Mouse (Mus musculus) telencephalon, adult 2 months (tissue): Measurements from ENCODE around the gene Arhgdia.
A peak's percentile ranks its signal among the peaks of the same experiment; 100 is the strongest.
"Not testable (repeated sequence)": the region's sequence is repeated elsewhere in the genome, so short reads cannot be mapped to it uniquely, and the experiment has no call there.

Experiments
- DNase-seq: peaks from one replicate; pipeline ENCODE4 v3.0.0-alpha.2; 2011; ENCODE audit warnings: low read depth, low spot score

The Arhgdia gene

DNA sequence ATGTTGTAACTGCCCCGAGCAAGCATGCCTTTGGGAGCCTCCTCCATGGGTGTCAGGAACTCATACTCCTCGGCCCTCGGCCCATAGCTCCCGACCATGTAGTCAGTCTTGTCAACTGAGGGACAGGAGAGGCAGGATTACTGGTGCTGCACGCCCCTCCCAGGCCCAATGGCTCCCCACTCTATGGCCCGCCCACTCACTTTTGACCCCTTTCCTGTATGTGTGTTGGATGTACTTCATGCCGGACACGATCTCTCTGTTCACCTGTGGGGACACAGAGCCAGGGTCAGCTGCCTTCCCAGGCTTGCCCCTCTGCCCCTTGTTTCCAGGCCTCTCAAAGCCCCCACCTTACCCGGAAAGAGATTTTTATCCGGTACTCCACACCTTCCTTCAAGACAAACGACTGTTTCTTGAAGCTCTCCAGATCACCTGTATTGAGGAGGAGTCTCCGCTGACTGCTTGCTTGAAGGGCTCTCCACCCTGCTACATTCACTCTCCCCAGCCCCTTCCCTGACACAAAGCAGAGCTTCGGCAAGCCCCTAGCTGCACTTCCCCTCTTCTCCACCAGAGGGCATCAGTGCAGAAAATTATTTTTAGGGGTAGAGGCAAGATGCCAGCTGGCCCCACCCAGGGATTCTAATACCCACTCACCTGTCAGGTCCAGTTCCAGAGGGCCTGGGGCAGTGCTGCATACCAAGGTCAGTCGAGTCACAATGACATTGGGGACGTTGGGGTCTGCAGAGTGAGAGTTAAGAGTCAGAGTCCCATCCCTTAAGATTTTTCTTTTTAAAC, 1.9 kb downstream of the Arhgdia start:
- DNase-seq: no peak

DNA sequence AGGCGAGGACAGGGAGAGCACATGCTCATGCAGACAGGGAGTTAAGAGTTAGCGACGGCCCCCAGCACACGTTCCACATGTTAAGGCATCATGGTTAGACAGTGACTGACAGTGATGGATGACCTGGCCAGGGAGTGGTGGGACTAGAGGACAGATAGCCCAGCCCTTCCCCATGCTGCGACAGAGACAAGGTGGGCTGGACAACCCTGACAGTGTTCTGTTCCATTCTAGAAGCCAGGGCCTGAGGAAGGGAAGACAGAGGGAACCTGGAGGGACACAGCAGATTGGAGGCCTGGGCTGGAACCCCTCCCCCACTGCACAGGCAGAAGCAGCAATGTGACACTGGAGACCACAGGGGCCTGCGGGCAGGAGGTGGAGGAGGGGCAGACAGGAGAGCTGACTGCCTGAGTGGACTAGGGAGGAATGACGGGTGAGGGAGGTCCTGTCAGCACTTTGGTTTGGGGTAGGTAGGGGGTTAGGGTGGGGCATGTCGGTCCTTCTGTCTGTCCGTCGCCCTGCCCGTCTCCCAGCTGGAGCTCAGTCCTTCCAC, 2.7 kb downstream of the Arhgdia start:
- no peak for DNase-seq

DNA sequence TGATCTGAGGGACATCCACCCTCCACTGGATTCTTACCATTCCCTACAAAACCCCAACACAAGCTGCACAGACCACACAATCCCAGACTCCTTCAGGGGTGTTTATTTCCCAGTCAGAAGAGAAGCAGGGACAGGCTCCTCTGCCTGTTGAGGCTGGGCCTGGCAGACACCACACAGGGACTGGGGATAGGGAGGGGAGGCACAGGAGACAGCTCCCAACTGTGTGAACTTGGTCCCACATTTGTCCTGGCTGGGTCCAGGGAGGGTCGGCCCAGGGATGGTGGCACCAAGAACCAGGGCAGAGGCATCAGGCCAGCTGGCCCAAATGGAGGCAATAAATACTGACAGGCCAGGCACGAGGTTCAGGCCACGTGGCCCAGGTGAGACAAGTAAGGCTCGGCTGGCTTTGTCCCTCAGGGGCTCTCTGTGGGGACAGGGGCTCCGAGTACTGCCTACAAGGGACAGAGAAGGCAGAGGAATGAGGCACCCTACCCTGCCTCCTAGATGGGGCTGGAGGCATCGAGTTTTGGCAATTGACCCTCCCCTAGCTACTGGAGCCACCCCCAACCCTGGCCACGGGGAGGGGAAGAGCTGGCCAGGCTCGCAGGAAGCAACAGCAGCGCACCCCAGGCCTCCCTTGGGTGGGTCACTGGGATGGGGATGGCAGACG, 3.3 kb downstream of the Arhgdia start:
- DNase-seq: no peak

DNA sequence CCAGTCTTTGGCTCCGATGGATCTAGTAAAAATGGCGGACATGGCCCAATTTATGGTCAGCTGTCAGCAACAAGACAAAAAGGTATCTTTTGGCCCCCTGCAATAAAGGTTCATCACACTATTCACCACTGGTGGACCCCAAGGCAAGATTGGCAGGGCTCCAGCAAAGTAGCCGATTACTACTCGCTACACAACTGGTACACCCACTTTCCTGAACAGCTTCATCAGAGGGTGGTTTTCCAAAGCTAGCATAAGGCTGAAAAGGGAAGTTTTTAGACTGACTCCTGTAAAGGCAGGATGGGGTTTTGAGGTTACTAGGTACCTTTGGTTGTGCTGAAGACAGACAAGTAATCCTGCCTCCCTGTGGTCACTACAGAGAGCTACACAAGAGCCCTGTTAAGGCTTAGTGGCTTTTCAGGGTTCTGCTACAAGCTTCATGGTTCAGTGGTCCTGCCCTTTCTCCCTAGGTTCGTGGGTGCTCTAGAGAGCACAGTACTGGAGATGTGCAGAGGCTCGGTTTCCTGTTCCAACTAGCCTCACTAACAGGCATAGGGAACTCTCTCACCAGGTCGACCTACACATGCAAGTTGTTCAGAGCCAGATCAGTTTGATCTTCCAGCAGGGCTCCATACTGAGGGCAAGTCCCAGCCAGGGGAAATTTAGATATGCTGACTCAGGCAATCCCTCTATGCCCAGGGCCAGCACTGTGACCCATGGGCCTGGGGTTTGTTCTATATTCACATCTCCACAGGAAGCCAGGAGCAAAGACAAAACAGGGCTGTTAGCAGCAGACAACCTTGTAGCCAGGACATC, 4.0 kb downstream of the Arhgdia start:
- no peak for DNase-seq

GRCm38 (mm10) chr11:120576365-120576981, 5.0 kb downstream of the Arhgdia start:
- DNase-seq: no peak

GRCm38 (mm10) chr11:120575940-120576339, 5.5 kb downstream of the Arhgdia start:
- DNase-seq: no peak

GRCm38 (mm10) chr11:120575046-120575445, 6.4 kb downstream of the Arhgdia start:
- no peak for DNase-seq

DNA sequence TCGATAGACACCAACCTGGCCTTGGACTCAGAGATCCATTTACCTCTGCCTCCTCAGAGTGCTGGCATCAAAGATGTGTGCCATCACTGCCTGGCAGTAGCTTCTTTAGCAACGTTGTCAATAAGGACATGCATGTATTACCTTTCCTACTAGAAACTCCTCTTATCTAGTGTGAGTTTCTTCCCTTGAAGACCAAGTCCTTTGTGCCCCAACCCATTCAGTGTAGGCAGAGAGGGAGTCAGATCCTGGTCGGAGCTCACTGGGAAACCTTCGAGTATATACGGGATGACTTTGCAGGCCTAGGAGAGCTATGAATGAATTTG, 7.2 kb downstream of the Arhgdia start:
- DNase-seq: no peak

DNA sequence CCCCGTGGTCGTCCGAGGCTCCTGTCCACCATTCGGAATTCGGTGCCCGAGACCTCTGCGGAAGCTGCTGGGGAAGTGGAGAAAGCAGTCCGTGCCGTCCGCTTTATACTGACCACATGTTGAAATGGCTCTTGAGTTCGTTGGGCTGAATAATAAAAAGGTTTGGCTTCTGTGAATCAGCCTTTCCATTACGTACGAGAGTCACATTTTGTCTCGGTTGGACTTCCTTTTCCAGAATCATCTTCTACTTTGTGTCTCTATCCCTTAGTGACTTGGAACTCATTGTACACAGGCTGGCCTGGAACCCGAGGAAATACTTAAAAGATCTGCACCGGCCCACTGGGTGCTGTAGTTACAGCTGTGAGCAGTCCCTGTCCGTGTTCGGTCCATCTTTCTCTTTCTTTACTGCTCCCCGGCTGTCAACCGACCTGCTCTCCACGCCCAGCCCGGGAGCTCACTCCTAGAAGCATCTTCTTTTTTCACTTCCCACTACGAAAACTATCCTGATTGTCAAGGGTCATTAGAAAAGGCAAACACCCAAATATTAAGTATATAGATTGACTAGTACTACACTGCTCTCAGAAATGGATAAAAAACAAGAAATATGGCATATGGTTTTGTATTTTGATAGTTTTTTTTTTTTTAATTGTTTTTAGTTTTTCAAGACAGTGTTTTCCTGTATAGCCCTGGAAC, 7.7 kb downstream of the Arhgdia start:
- DNase-seq: no peak

- peak; percentile 99 for DNase-seq
Observed at GRCm38 (mm10) chr11:120572752-120573584, 8.5 kb downstream of the Arhgdia start, which contains the start of gene P4hb. P4hb (minus strand) TSS chr11:120573253.

DNA sequence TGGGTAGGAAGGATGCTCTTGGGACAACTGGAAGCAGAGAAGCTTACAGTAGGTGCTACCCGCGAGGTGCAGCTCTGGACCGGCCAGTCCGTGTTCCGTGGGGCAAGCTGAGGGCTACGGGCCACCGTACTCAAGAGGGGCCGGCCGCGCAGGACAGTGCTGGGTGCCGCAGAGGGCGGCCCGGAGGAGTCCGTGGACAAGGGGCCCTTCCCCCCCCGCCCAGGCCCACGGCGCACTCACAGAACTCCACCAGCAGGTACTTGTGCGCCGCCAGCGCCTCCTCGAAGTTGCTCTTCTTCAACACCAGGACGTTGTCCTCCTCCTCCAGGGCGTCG, 9.0 kb downstream of the Arhgdia start:
- no peak for DNase-seq

DNA sequence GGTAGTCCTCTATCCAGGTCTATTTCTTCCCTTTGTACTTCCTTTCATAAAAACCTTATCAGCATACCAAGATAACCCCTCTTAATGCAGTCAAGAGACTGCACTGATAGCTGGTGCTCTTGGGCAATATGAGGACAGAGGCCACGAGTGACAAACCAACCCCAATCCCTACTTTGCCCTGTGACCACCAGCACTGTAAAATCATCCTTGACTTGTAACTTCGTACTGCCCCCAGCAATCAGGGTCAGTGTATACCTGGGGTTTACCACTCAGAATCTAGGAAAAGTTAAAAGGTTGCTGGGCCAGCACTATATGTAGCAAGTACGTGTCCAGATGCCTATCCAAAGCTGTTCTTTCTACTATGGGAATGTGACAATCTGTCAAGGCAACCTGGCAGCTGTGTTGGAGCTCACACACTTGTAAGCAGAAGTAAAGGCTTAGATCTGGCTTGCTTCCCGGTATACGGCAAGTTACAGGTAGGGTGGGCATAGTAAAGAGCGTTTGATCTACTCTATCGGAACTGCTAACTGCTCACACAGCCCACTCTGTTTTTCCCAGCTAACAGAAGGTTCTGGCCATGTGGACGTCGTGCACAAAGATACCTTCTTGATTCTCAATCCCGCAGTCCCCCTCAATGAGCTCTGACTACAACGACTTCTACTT, 9.5 kb downstream of the Arhgdia start:
- no peak for DNase-seq

DNA sequence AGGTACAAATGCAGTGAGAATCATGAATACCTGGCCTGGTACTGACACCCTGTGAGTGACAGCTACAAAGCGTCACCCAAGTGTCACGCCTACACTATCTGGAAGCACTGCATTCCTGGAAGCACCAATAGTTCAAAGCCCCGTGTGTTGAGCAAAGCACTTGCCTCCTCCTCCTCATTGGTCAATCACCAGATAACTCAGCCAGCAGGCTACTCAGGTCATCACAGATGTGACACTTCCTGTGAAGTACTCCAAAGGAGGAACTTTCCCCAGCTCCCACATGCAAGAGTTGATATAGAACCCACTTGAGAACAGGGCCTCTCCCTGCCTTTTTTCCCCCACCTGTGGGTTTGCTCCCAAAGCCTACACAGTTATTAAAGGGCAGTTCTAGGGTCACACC, 10.3 kb downstream of the Arhgdia start:
- DNase-seq: no peak

- no peak for DNase-seq
Observed at GRCm38 (mm10) chr11:120568324-120568723, 13.1 kb downstream of the Arhgdia start.

DNA sequence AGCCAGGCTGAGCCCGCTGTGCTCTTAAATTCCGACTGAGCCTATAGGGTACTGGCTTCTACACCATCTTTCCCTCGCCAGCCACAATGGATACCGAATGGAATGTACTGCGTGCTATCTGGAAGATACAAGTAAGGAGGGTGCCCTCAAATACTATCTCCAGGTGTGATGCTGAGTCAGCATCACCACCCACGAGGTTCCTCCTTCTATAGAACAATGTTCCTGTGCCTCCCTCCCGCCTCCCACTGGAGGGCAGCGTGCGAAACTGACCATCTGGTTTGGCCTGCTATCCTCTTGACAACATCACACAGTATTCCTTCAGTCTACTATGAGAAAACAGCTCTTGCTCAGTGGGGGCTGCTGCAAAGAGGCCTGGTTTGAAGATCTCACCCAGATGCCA, 16.3 kb downstream of the Arhgdia start:
- DNase-seq: no peak

DNA sequence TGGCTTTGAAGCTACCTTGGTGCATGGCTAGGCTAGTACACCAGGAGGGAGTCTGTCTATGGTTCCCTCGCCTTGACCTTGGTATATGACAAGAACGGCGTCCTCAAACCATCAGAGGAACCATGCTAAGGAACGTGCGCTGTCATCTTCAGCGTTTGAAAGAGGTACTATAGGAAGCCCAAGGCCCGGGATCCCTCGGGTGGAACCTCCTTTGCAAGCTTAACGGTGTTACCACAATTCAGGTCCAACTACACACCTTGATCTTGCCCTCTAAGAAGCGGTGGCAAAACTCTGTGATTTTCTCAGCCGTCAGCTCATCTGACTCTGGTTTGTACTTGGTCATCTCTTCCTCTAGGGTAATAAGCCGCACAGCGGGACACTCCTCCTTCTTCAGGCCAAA, 18.5 kb downstream of the Arhgdia start:
- DNase-seq: no peak

GRCm38 (mm10) chr11:120560952-120561728, 20.3 kb downstream of the Arhgdia start:
- no peak for DNase-seq

DNA sequence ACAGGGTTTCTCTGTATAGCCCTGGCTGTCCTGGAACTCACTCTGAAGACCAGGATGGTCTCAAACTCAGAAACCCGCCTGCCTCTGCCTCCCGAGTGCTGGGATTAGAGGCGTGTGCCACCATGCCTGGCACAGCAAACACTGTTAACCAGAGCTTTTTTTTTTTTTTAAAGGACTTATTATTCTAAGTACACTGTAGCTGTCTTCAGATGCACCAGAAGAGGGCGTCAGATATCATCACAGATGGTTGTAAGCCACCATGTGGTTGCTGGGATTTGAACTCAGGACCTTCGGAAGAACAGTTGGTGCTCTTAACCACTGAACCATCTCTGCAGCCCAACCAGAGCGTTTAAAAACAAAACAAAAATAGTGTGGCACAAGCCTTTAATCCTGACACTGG, 22.6 kb downstream of the Arhgdia start:
- DNase-seq: not testable (repeated sequence)

DNA sequence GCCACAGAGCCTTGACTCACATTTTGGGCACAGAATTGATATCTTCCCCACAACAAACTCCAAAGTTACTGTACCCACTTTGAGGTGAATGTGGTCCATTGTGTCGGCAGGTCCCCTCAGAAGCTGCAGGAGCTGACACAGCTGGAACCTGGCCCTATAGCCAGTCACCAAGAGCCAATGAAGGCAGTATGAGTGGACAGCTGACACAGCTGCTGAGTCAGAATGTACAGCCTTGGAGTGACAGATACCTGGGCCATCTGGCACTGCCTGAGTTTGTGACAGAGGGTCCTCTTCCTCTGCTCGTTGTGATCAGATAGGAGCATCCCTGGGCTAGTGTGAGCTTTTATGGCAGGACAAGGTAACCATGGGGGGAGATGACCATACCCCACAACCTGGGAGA, 26.2 kb downstream of the Arhgdia start:
- DNase-seq: no peak
